Mouse (Mus musculus) fat pad, adult 2 months (tissue): Measurements from ENCODE around the gene Elovl1.

ENCODE experiments used
- DNase-seq: peaks from one replicate; pipeline ENCODE4 v3.0.0-alpha.2; 2011; ENCODE audit warnings: low read depth, low spot score; ENCODE audit errors: extremely low read depth

Gene Elovl1

GRCm38 (mm10) chr4:118428531-118429214 is 780 bp downstream of the Elovl1 start:
- no peak for DNase-seq

GRCm38 (mm10) chr4:118429215-118429895 is 1.5 kb downstream of the Elovl1 start:
- DNase-seq = no peak

- no peak for DNase-seq
These were observed 4.4 kb downstream of the Elovl1 start for GRCm38 (mm10) chr4:118432332-118432731.

GRCm38 (mm10) chr4:118436820-118437603 is 9.1 kb downstream of the Elovl1 start, which contains the start of gene Cdc20:
TSS of gene Cdc20 (minus strand) at chr4:118437352.
- no peak for DNase-seq

- DNase-seq = no peak
These were observed 9.9 kb downstream of the Elovl1 start for GRCm38 (mm10) chr4:118437829-118438253.

- DNase-seq = no peak
These were observed 17.2 kb downstream of the Elovl1 start for GRCm38 (mm10) chr4:118445088-118445487.

GRCm38 (mm10) chr4:118445781-118446414 is 18.0 kb downstream of the Elovl1 start:
- DNase-seq = no peak

GRCm38 (mm10) chr4:118446415-118447153 is 18.7 kb downstream of the Elovl1 start:
- DNase-seq = no peak

GRCm38 (mm10) chr4:118457345-118457975 is 29.6 kb downstream of the Elovl1 start, which contains the start of gene Mpl:
TSS of gene Mpl (minus strand) at chr4:118457513.
- no peak for DNase-seq

GRCm38 (mm10) chr4:118464956-118465355 is 37.1 kb downstream of the Elovl1 start:
- no peak for DNase-seq

GRCm38 (mm10) chr4:118465697-118466163 is 37.8 kb downstream of the Elovl1 start:
- no peak for DNase-seq

GRCm38 (mm10) chr4:118471281-118471680 is 43.4 kb downstream of the Elovl1 start:
- no peak for DNase-seq

- DNase-seq = no peak
These were observed 44.8 kb downstream of the Elovl1 start for GRCm38 (mm10) chr4:118472687-118473086.

- no peak for DNase-seq
These were observed 49.1 kb downstream of the Elovl1 start for GRCm38 (mm10) chr4:118476773-118477530.
